8 mouse cellular contexts compared by ENCODE assay signal in the genomic region with DNA sequence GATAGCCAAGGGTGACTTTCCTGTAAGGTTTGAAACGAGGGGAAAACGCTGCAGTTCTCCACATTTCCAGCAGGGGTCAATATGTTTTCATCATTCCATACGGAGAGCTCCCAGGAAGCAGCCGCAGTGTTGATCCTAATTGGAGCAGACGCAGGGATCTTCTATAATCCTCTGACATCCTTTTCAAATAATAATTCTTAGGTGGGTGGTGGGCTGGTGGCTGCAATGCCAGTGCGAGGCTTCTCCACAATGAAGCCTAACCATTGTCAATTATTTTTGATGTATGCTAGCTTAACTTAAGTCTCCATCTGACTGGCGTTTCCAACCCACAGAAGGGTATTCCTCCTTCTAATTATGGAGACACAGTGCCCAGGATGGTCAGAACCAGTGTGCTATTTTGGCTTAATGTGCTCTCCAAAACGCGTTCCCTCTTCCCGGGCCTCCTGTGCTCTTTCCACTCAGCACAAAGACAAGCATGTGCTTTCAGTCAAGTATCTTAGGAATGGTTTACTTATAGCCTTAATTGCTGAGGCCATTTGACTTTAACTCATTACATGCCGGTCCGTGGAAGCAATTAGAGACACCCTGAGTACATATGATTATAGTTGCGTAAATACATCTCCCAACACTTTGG.
DNase-seq lines count a peak whose midpoint lies in the region; ATAC-seq and TF ChIP-seq lines count a peak whose summit lies in the region.

No protein-coding gene starts in this region.

- no peaks in the 10 kb centered on the region for H3K9me3 ChIP-seq in G1E (replicated peaks)
- H3K9me3 ChIP-seq in forebrain, embryonic 15.5 days: no peaks in the 10 kb centered on the region

- no peaks in the 10 kb centered on the region; the same call in 1 of the 2 replicates for H3K4me1 ChIP-seq in G1E (ENCODE audit: insufficient read depth, low read depth, low read length)
- peaks cover 11% of the 10 kb centered on the region for H3K4me1 ChIP-seq in forebrain, embryonic 15.5 days

- WGBS in forebrain, embryonic 15.5 days: 3% methylated on average over 13 of the region's 13 CpGs

- peak overlapping the region; percentile 34 for H3K9ac ChIP-seq in forebrain, embryonic 15.5 days (replicated peaks)

- ATAC-seq in G1E (ENCODE audit: extremely low read depth, insufficient number of reproducible peaks, low FRiP score, poor library complexity, severe bottlenecking): peak; percentile 38; the same call in 1 of the 2 replicates
- ATAC-seq in cerebellum, adult (ENCODE audit: insufficient number of reproducible peaks, low FRiP score, low TSS enrichment): peak; percentile 87
- ATAC-seq in forebrain, embryonic 15.5 days (replicated peaks): peak; percentile 93

- H3K27me3 ChIP-seq in G1E (ENCODE audit: insufficient read depth, low read length): no peaks in the 10 kb centered on the region
- no peaks in the 10 kb centered on the region for H3K27me3 ChIP-seq in forebrain, embryonic 15.5 days

- peak overlapping the region; percentile 52 for H3K4me2 ChIP-seq in forebrain, embryonic 15.5 days (replicated peaks)

- H3K36me3 ChIP-seq in G1E (replicated peaks): no peaks in the 10 kb centered on the region
- no peaks in the 10 kb centered on the region for H3K36me3 ChIP-seq in forebrain, embryonic 15.5 days

- TF ChIP-seq CTCF in G1E (IDR thresholded peaks at IDR 0.05; ENCODE audit: low read depth, low read length): peak; percentile 47; the same call in 1 of the 2 replicates

- no peak overlapping the region for H3K4me3 ChIP-seq in G1E (ENCODE audit: low read depth, low read length)
- peak overlapping the region; percentile 33 for H3K4me3 ChIP-seq in forebrain, embryonic 15.5 days

- intact Hi-C loops in heart, postnatal 14 days (cut with DNase I): loop anchor here (1.0 to 5.0 kb wide), 3 partner anchors 564 to 755 kb away; a partner anchor contains a TSS

- no peak for DNase-seq in G1E (ENCODE audit: low spot score)
- DNase-seq in heart, postnatal 14 days: peak; percentile 64 to 75
- DNase-seq in kidney, postnatal 4 days: peak; percentile 82 to 84
- peak; percentile 39 to 44 for DNase-seq in lung, adult 18-20 months
- DNase-seq in ovary, postnatal 36 days (ENCODE audit: low spot score): peak; percentile 46
- DNase-seq in spleen, postnatal 36 days (ENCODE audit: low spot score in 2 of 2): no peak

- H3K27ac ChIP-seq in forebrain, embryonic 15.5 days (replicated peaks): peak overlapping the region; percentile 73

Comparison
In these comparisons a context has a peak if more than half of its experiments do, and no peak if none do; other contexts are left out.
1. ATAC-seq: peak in every context shown above with its lines; median percentile 93 in forebrain, embryonic 15.5 days; 87 in cerebellum, adult; 38 in G1E.
2. DNase-seq: peak in heart, postnatal 14 days (2 of 2), kidney, postnatal 4 days (2 of 2), lung, adult 18-20 months (2 of 2) and ovary, postnatal 36 days (single experiment); none in G1E (single experiment) and spleen, postnatal 36 days (0 of 2).